Mouse (Mus musculus): ENCODE data around the gene Susd1. TPM values are rescaled to one million over a fixed set of nuclear protein-coding genes. Genes with fewer than 3 reads are reported as not detected.

Susd1 gene
- polyA plus RNA-seq, 2 experiments: 5.8 to 18.1 TPM

DNA sequence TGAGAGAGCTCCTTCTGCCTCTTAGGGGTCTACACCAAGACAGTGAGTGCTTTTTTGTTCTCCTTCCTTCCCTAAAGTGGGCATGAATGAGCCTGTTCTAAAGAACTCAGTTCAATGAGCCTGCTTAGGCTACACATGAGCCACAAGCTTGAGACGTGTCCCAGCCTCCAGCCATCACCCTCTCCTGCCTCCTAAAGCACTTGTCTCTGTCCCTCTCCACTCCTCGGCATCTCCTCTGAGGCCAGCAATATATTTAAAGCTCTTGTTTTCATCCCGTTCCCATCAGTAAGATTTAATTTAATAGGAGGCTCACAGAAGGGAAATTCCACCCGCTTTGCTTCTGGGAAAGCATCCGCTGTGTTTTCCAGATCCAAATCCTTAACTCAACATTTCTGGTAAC, 98.4 kb downstream of the Susd1 start:
- H3K4me3 ChIP-seq (ENCODE audit: insufficient read depth in 1 of 2, low read depth in 2 of 2, low read length in 2 of 2): no peak overlapping the region
- ATAC-seq (ENCODE audit: insufficient read depth): no peak
- no peaks in the 10 kb centered on the region for H3K27me3 ChIP-seq (ENCODE audit: control insufficient read depth, insufficient read depth, low read length)
- H3K4me2 ChIP-seq (ENCODE audit: low read depth): no peak overlapping the region
- WGBS (ENCODE audit: insufficient replicate concordance): 77% methylated on average over 5 of the region's 5 CpGs
- DNase-seq (ENCODE audit: low read depth in 3 of 3, low spot score in 3 of 3): no peak
- H3K36me3 ChIP-seq (replicated peaks; ENCODE audit: control insufficient read depth, insufficient read depth, low read depth): 0 out of 2 replicates have a peak, but pooled peaks cover 4% of the 10 kb centered on the region
- no peak overlapping the region for H3K9ac ChIP-seq (replicated peaks)
- no peak for TF ChIP-seq CTCF (IDR thresholded peaks at IDR 0.05; ENCODE audit: low read depth)
- no peak for TF ChIP-seq EP300 (IDR thresholded peaks at IDR 0.05; ENCODE audit: low read depth)
- peaks cover 0 to 5% of the 10 kb centered on the region in 2 experiments; a peak in 2 of 4 replicates for H3K4me1 ChIP-seq (replicated peaks; ENCODE audit: control insufficient read depth in 2 of 2, insufficient read depth in 2 of 2, low read length in 1 of 2)
- H3K9me3 ChIP-seq (ENCODE audit: control insufficient read depth, low read length): no peaks in the 10 kb centered on the region
- no peak overlapping the region for H3K27ac ChIP-seq

DNA sequence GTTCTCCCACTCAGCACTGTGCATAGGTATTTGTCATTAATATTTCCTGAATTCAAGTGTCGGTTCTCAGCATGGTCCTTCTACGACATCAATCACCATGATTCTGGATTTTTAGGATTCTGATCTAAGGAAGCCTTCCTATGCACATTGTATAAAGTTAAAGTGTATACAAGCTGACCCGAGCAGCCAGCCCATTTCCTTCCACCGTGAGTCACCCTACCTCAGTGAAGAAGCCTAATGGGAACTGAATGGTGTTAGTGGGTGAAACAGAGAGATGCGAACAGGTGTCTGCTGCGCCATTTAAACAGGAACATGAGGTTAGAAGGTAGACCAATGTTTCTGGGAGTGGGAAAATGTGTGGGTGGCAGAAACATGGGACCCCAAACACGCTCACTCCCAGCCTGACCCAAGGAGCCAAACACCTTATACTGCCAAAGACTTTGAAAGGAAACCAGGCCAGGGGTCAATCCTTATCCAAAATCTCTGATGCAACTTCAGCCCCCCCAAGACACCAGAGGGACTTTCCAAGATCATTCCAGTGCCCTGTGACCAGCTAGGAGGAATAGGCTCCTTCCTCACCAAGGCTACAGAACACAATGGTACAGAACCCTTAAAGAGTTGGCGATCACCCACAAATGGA, 99.4 kb downstream of the Susd1 start:
- no peak for DNase-seq (ENCODE audit: low read depth in 3 of 3, low spot score in 3 of 3)
- no peak overlapping the region for H3K27ac ChIP-seq
- WGBS (ENCODE audit: insufficient replicate concordance): 77% methylated on average over 8 of the region's 8 CpGs
- 0 out of 2 replicates have a peak, but pooled peaks cover 4% of the 10 kb centered on the region for H3K36me3 ChIP-seq (replicated peaks; ENCODE audit: control insufficient read depth, insufficient read depth, low read depth)
- H3K4me3 ChIP-seq (ENCODE audit: insufficient read depth in 1 of 2, low read depth in 2 of 2, low read length in 2 of 2): no peak overlapping the region
- H3K9me3 ChIP-seq (ENCODE audit: control insufficient read depth, low read length): no peaks in the 10 kb centered on the region
- H3K9ac ChIP-seq (replicated peaks): no peak overlapping the region
- ATAC-seq (ENCODE audit: insufficient read depth): no peak
- no peaks in the 10 kb centered on the region for H3K27me3 ChIP-seq (ENCODE audit: control insufficient read depth, insufficient read depth, low read length)
- H3K4me1 ChIP-seq (replicated peaks; ENCODE audit: control insufficient read depth in 2 of 2, insufficient read depth in 2 of 2, low read length in 1 of 2): peaks cover 0 to 5% of the 10 kb centered on the region in 2 experiments; a peak in 2 of 4 replicates
- TF ChIP-seq EP300 (IDR thresholded peaks at IDR 0.05; ENCODE audit: low read depth) (no peak), CTCF (IDR thresholded peaks at IDR 0.05; ENCODE audit: low read depth) (no peak)
- H3K4me2 ChIP-seq (ENCODE audit: low read depth): no peak overlapping the region

DNA sequence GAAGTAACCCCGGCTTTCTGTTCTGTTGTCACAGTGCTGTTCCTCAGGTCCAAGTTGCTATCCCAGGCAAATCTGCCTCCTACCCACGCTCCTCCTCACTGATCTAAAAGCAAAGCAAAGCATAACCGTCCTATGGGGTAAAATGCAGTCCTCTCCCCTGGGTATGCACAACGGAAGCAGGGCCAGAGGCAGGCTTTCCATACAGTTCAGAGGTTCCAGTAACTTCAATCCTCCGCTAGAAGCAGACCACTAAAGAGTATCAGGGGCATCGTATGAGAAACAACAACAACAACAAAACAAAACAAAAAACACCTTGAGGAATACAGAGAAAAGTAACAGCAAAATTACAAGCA, 100.9 kb downstream of the Susd1 start:
- H3K9ac ChIP-seq (replicated peaks): no peak overlapping the region
- TF ChIP-seq EP300 (IDR thresholded peaks at IDR 0.05; ENCODE audit: low read depth) (no peak), CTCF (IDR thresholded peaks at IDR 0.05; ENCODE audit: low read depth) (no peak)
- H3K27me3 ChIP-seq (ENCODE audit: control insufficient read depth, insufficient read depth, low read length): no peaks in the 10 kb centered on the region
- H3K9me3 ChIP-seq (ENCODE audit: control insufficient read depth, low read length): no peaks in the 10 kb centered on the region
- H3K4me2 ChIP-seq (ENCODE audit: low read depth): no peak overlapping the region
- no peak overlapping the region for H3K27ac ChIP-seq
- no peak for DNase-seq (ENCODE audit: low read depth in 3 of 3, low spot score in 3 of 3)
- H3K4me1 ChIP-seq (replicated peaks; ENCODE audit: control insufficient read depth in 2 of 2, insufficient read depth in 2 of 2, low read length in 1 of 2): peaks cover 0 to 7% of the 10 kb centered on the region in 2 experiments; a peak in 2 of 4 replicates
- 71% methylated on average over 6 of the region's 6 CpGs for WGBS (ENCODE audit: insufficient replicate concordance)
- no peak overlapping the region for H3K4me3 ChIP-seq (ENCODE audit: insufficient read depth in 1 of 2, low read depth in 2 of 2, low read length in 2 of 2)
- ATAC-seq (ENCODE audit: insufficient read depth): no peak
- H3K36me3 ChIP-seq (replicated peaks; ENCODE audit: control insufficient read depth, insufficient read depth, low read depth): 0 out of 2 replicates have a peak, but pooled peaks cover 4% of the 10 kb centered on the region

DNA sequence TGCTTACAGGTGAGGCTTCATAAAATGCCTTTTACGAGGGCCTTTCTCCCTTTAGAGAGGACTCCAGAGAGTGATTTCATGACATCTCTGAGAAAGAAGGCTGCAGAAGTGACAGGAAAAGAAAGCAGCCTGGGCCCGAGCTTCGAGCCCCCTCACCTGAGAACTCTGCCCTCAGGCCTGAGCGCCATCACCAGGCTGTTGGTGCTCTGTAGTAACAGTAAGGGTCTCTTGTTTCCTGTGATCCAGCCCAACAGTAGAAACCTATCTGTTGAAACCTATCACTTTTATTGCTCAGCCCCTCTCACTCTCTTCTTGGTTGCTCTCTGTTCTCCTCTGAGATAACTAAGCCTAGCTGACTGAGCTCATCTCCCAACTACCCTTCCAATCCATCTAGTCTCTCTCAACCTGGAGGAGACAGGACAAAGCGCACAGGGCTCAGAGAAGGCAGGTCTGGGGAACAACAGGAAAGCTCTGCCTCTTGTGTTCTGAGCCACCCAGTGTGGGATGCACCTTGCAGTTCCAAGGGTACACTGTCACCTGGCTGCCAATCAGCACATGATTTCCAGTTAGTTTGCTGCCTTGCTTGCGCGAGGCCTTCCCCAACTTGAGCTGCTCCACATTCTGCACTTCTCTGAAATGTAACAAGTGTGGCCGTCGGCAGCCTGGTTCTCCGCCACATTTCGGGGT, 101.4 kb downstream of the Susd1 start:
- Histone ChIP-seq H3K4me2 (ENCODE audit: low read depth) (no peak overlapping the region), H3K36me3 (replicated peaks; ENCODE audit: control insufficient read depth, insufficient read depth, low read depth) (0 out of 2 replicates have a peak, but pooled peaks cover 4% of the 10 kb centered on the region), H3K9ac (replicated peaks) (no peak overlapping the region), H3K27me3 (ENCODE audit: control insufficient read depth, insufficient read depth, low read length) (no peaks in the 10 kb centered on the region), H3K27ac (no peak overlapping the region), H3K4me1 (replicated peaks; ENCODE audit: control insufficient read depth in 2 of 2, insufficient read depth in 2 of 2, low read length in 1 of 2) (peaks cover 0 to 11% of the 10 kb centered on the region in 2 experiments; a peak in 3 of 4 replicates), H3K4me3 (ENCODE audit: insufficient read depth in 1 of 2, low read depth in 2 of 2, low read length in 2 of 2) (no peak overlapping the region), H3K9me3 (ENCODE audit: control insufficient read depth, low read length) (no peaks in the 10 kb centered on the region)
- TF ChIP-seq CTCF (IDR thresholded peaks at IDR 0.05; ENCODE audit: low read depth): no peak
- no peak for TF ChIP-seq EP300 (IDR thresholded peaks at IDR 0.05; ENCODE audit: low read depth)
- 81% methylated on average over 11 of the region's 11 CpGs for WGBS (ENCODE audit: insufficient replicate concordance)
- DNase-seq (ENCODE audit: low read depth in 3 of 3, low spot score in 3 of 3): no peak
- ATAC-seq (ENCODE audit: insufficient read depth): no peak

DNA sequence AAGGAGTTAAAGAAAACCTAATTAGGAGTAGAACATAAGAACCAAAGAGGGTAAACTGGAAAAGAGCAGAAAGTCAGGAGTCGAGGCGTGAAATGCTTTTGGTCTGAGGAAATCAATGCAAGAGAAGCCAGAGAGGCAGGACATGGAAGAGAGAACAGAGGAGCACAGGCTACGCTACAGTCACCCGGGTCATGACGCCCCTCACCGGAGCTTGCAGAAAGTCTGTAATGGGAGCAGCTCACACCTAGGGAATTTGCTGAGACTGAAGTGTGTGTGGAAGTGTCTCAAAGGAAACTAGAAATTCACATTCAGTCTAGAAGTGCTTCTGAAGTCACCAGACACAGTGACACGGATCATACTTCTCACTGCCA, 102.0 kb downstream of the Susd1 start:
- DNase-seq (ENCODE audit: low read depth in 3 of 3, low spot score in 3 of 3): no peak
- 87% methylated on average over 7 of the region's 7 CpGs for WGBS (ENCODE audit: insufficient replicate concordance)
- H3K36me3 ChIP-seq (replicated peaks; ENCODE audit: control insufficient read depth, insufficient read depth, low read depth): 0 out of 2 replicates have a peak, but pooled peaks cover 4% of the 10 kb centered on the region
- no peak overlapping the region for H3K4me3 ChIP-seq (ENCODE audit: insufficient read depth in 1 of 2, low read depth in 2 of 2, low read length in 2 of 2)
- H3K4me2 ChIP-seq (ENCODE audit: low read depth): no peak overlapping the region
- ATAC-seq (ENCODE audit: insufficient read depth): no peak
- peaks cover 0 to 15% of the 10 kb centered on the region in 2 experiments; a peak in 3 of 4 replicates for H3K4me1 ChIP-seq (replicated peaks; ENCODE audit: control insufficient read depth in 2 of 2, insufficient read depth in 2 of 2, low read length in 1 of 2)
- H3K27ac ChIP-seq: no peak overlapping the region
- TF ChIP-seq EP300 (IDR thresholded peaks at IDR 0.05; ENCODE audit: low read depth): no peak
- TF ChIP-seq CTCF (IDR thresholded peaks at IDR 0.05; ENCODE audit: low read depth): no peak
- H3K9ac ChIP-seq (replicated peaks): no peak overlapping the region
- no peaks in the 10 kb centered on the region for H3K27me3 ChIP-seq (ENCODE audit: control insufficient read depth, insufficient read depth, low read length)
- H3K9me3 ChIP-seq (ENCODE audit: control insufficient read depth, low read length): no peaks in the 10 kb centered on the region

Measured in liver, embryonic 14.5 days (tissue).